Mouse (Mus musculus): ENCODE results near the gene Baiap2. TPM values are rescaled to one million over a fixed set of nuclear protein-coding genes. Genes with fewer than 3 reads are reported as not detected.

The Baiap2 gene
- polyA plus RNA-seq, 1 experiment from 2014 or later, result 22.3 TPM

- peaks cover 17% of the 10 kb centered on the region for H3K27me3 ChIP-seq
- H3K4me1 ChIP-seq, result 0 out of 2 replicates have a peak, but pooled peaks cover 2% of the 10 kb centered on the region
- H3K4me3 ChIP-seq (replicated peaks), result no peak overlapping the region
- no peak for ATAC-seq (replicated peaks; ENCODE audit: low FRiP score)
- no peaks in the 10 kb centered on the region for H3K36me3 ChIP-seq
- H3K4me2 ChIP-seq, result no peak overlapping the region
- H3K9me3 ChIP-seq (replicated peaks), result no peaks in the 10 kb centered on the region
- 88% methylated on average over 4 of the region's 4 CpGs for WGBS
- H3K9ac ChIP-seq, result no peak overlapping the region
- H3K27ac ChIP-seq, result no peak overlapping the region
Measured at GRCm38 (mm10) chr11:120053846-120054245, 111.3 kb downstream of the Baiap2 start.

- H3K4me2 ChIP-seq, result no peak overlapping the region
- H3K4me3 ChIP-seq (replicated peaks), result no peak overlapping the region
- H3K36me3 ChIP-seq, result no peaks in the 10 kb centered on the region
- H3K9ac ChIP-seq, result no peak overlapping the region
- WGBS, result 84% methylated on average over 12 of the region's 12 CpGs
- H3K27me3 ChIP-seq, result no peaks in the 10 kb centered on the region
- H3K27ac ChIP-seq, result no peak overlapping the region
- peaks cover 13% of the 10 kb centered on the region for H3K4me1 ChIP-seq
- H3K9me3 ChIP-seq (replicated peaks), result no peaks in the 10 kb centered on the region
- no peak for ATAC-seq (replicated peaks; ENCODE audit: low FRiP score)
Measured at GRCm38 (mm10) chr11:120055953-120056732, 113.6 kb downstream of the Baiap2 start.

MicroRNAs within 50 kb of the gene (microRNA counts, 519-probe panel; counts per million panel counts)
- 2,689 counts per million, percentile 62 among the panel's probes with 10 or more counts for microRNA mmu-miR-338-3p
- microRNA mmu-miR-338-5p, result 2,461 counts per million, percentile 41 among the panel's probes with 10 or more counts

Small RNA genes within 50 kb of the gene (microRNA-seq; reads per million reads assigned to microRNA genes)
- gene Mir3065 (not detected), gene Mir338 (not detected)

Other genes with a start within 250 kb of the Baiap2 start
- gene Chmp6, start 29.3 kb upstream of the Baiap2 start, polyA plus RNA-seq (2015; fragmentation: Nextera tagmentation; extraction: Ambion mirVana), result 94.1 and 101 TPM in 2 replicates
- 2.4 and 3.2 TPM in 2 replicates for gene Aatk, start 104.4 kb downstream of the Baiap2 start, polyA plus RNA-seq (2015; fragmentation: Nextera tagmentation; extraction: Ambion mirVana)
- 23.7 and 27.7 TPM in 2 replicates for gene Cep131, start 144.1 kb downstream of the Baiap2 start, polyA plus RNA-seq (2015; fragmentation: Nextera tagmentation; extraction: Ambion mirVana)
- gene Tepsin, start 156.0 kb downstream of the Baiap2 start, polyA plus RNA-seq (2015; fragmentation: Nextera tagmentation; extraction: Ambion mirVana), result 19.5 and 22.4 TPM in 2 replicates
- 83.0 and 90.1 TPM in 2 replicates for gene Ndufaf8, start 156.2 kb downstream of the Baiap2 start, polyA plus RNA-seq (2015; fragmentation: Nextera tagmentation; extraction: Ambion mirVana)
- 109 and 115 TPM in 2 replicates for gene Slc38a10, start 208.6 kb downstream of the Baiap2 start, polyA plus RNA-seq (2015; fragmentation: Nextera tagmentation; extraction: Ambion mirVana)

Data from kidney, embryonic 15.5 days (tissue).